Mouse (Mus musculus): ENCODE results near the gene Hpse2. TPM values are rescaled to one million over a fixed set of nuclear protein-coding genes. Genes with fewer than 3 reads are reported as not detected.
"Not testable (repeated sequence)": the region's sequence is repeated elsewhere in the genome, so short reads cannot be mapped to it uniquely, and the experiment has no call there.

Gene Hpse2
- not detected for total RNA-seq (2021)
- long read RNA-seq, experiment 1, partial matches to known transcripts: 0 of 1 reads
- long read RNA-seq, experiment 1, other reads (novel, unspliced or antisense): 1 of 1 reads
- long read RNA-seq, experiment 2: 0 reads

GRCm38 (mm10) chr19:43388017-43388904 lies at the start of gene Hpse2:
Gene Hpse2 (minus strand): TSS chr19:43388355.
- no peak for DNase-seq (ENCODE audit: low spot score)

DNA sequence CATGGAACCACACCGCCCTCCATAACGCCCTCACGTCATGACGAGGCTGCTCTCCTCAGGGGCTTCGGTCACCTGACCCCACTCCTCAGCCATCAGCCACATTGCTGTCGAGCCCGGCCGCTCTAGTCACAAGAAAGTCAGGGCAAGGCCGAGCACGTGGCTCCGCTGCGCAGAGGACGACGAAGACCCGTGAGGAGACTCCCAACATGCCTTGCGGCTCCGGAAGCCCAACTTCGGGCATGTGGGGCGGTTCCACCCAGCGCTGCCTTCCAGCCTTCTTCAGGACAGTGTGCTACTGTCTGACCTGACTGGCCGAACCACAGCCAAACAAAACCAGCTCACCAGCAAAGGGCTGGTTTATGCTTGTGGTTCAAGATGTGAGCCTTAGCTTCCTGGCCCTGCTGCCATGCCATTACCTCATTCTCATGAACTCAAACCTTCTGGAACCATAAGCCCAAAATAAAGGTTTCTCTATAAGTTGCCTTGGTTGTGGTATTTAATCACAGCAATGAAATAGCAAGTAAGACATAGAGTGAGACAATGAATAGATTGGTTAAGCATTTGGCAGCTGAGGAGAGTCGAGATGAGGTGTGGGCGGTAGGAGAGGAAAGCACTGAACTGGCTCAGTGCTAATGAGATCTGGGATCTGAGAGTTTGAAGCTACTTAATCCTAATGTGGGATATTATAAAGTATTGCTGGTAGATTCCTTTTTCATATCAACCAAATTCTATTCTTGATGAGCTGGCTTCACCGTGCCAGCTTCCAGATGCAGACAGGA lies 39.5 kb upstream of the Hpse2 start:
- no peak for DNase-seq (ENCODE audit: low spot score)

DNA sequence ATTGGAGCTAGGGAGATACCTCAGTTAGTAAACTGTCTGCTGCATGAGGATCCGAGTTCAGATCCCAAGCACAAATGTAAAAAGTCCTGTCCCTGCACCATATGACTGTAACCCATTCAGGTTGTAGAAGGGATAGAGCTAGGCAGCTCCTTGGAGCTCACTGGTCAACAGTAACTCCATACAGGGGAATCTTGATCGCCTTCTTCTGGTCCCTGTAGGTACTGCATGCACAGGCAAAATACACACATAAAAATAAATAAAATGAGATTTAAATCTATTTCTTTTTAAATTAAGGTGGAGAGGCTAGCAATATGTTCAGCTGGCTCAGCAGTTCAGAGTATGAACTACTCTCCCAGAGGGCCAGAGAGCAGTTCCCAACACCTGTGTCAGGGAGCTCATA lies 35.9 kb upstream of the Hpse2 start:
- no peak for DNase-seq (ENCODE audit: low spot score)

DNA sequence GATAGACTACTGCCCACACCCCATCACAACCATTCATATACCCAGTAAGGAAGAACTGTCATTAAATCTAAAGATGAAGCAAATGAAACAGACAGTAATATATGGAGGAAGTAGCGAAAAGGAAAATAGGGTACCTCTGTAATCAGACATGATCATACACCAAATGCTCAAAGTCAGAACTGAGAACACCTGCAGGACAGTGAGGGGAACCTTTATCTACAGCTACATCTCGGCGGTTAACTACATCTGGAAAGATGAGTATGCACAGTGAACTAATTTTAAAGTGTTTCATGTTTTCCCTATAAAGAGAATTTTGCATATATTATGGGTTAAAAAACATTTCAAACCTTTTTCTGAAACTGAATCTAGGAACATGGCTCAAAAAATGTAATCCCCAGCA lies 32.4 kb upstream of the Hpse2 start:
- DNase-seq (ENCODE audit: low spot score): no peak

GRCm38 (mm10) chr19:43415565-43415964 lies 27.4 kb upstream of the Hpse2 start:
- no peak for DNase-seq (ENCODE audit: low spot score)

GRCm38 (mm10) chr19:43407181-43407580 lies 19.0 kb upstream of the Hpse2 start:
- DNase-seq (ENCODE audit: low spot score): no peak

DNA sequence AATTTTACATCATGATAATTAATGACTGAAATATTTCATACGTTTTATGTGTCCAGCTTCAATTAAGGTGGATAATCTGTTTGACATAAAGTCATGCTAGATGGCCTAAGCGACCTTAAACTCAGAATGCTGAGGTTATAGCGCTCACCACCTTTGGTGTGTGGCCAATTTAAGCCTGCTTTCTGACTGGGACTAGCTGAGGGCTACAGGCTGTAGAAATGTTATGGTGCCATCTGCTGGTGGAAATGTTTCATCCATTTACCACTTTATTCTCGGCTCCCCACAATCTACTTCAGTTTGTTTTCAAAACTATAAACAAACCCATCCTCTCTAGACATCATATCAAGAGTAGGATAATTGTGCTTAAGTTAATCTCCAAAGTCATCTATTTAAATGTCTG lies 8.2 kb upstream of the Hpse2 start:
- DNase-seq (ENCODE audit: low spot score): peak; percentile 47

GRCm38 (mm10) chr19:43387071-43387770 lies 934 bp downstream of the Hpse2 start:
- no peak for DNase-seq (ENCODE audit: low spot score)

DNA sequence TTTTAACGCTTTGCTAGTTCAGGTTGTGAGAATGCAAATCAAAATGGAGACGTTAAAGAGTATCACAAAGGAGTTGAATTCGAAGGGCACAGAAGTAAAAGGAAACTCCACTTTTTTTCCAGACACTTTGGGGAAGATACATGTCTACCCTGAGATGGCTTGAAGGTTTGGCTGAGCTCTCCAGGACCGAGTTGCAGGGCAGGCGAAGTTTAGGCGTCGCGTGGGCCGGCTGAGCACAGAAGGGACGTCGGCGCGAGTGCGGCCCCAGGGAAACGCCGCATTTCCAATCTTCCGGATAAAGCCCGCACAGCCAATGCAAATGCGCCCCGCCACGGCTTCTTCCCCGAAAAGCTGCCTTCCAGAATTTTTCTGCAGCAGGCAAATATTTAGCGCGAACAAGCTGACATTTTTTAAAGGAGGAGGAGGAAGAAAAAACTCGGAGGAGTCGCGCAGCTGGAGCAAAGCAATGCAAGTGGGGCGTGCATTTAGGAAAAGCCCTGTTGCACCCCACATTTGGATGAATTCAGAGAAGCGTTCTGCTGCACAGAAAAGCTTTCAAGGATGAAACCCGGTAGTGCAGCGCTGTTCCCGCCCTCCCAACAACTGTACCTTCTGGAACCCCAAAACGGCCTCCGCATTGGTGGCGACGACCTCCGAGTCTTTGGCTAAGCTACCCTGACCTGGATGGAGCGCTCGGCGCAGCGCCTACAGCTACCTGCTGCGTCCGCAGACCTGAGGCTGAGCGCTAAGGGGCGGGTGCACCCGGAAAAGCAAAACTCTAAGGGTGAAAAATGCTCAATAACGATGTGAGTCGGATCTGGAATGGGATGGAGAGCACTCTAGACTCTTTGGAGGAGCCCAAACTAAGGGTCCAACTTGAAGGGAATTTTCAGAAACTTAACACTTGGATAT lies 1.9 kb downstream of the Hpse2 start:
- no peak for DNase-seq (ENCODE audit: low spot score)

- no peak for DNase-seq (ENCODE audit: low spot score)
Measured at GRCm38 (mm10) chr19:43385451-43385850, 2.7 kb downstream of the Hpse2 start.

DNA sequence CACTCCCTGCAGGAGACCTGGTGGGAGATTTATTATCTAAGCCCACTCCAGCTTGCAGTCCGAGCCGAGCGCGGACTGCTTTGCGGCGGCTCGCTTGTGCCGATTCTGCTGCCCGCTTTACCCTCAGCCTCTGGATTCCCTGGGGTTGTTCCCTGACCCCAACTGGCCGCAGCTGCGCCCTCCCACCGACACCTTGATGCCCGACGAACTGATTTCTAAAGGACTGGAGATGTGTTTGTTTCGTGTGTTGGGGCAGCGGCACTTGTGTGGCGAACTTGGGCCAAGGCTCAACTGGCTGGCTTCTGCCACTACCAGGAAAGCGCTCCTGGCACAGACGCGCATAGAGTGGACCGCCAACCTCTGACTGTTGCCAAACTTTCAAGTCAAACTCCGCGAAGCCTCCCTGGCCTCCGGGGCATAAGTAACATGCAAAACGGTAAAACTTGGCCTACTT lies 3.1 kb downstream of the Hpse2 start:
- DNase-seq (ENCODE audit: low spot score): no peak

DNA sequence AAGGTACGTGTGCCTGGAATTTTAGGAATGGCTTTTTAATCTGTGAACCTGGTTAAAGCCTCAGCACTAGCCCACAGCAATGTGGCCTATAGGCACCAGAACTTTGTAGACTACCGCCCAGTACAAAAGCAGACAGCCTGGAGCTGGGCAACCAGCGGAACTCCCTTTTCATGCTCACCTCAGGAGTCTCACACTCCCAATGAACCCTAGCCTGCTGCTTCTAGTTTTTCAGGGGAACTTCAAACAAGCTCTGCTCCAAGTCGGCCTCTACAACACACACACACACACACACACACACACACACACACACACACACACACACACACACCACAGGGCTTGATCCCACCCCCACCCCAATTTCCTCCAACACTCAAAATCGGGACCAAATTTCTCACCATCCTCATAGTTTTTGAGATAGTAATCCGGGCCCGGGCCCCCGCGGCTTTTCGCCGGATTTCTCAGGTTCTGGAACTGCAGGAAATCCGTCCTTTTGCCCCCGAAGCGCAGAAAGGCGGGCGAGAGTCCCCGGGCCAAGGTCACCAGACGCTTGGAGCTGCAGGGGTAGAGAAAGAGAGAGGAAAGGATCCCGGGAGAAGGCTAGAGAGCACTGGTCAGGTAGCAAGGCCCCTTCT lies 3.7 kb downstream of the Hpse2 start:
- DNase-seq (ENCODE audit: low spot score): no peak

- no peak for DNase-seq (ENCODE audit: low spot score)
Measured at GRCm38 (mm10) chr19:43358830-43359229, 29.3 kb downstream of the Hpse2 start.

DNA sequence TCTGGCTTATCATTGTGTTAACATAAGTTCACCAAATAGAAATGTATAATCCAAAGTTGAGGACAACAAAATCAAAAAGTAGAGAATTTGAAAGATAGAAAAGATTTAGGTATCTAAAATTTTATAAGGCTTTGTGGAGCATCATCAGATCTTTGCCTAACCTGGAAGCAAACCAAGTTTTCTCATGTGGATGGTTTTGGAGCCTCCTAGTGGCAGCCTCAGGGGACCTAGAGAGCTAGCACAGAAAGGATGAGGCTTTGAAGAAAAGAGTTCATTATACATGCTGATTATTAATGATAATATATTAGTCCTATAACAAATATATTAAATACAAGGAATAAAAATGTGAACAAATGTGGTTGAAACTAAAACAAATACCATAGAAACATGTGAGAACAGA lies 77.0 kb downstream of the Hpse2 start:
- no peak for DNase-seq (ENCODE audit: low spot score)

GRCm38 (mm10) chr19:43306756-43307155 lies 81.4 kb downstream of the Hpse2 start:
- DNase-seq (ENCODE audit: low spot score): no peak

DNA sequence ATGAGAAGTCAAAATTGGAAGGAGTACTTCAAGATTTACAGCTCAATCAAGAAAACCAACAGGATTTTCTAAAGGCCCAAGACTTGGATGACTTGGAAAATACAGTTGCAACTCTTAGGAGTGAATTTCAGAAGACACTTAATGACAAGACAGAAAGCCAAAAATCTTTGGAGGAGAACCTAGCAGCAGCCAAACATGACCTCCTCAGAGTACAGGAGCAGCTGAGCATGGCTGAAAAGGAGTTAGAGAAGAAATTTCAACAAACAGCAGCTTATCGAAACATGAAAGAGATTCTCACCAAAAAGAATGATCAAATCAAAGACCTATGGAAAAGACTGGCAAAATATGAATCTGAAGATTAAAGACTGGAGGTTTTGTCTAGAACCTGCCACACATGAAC lies 106.8 kb downstream of the Hpse2 start:
- not testable (repeated sequence) for DNase-seq (ENCODE audit: low spot score)

DNA sequence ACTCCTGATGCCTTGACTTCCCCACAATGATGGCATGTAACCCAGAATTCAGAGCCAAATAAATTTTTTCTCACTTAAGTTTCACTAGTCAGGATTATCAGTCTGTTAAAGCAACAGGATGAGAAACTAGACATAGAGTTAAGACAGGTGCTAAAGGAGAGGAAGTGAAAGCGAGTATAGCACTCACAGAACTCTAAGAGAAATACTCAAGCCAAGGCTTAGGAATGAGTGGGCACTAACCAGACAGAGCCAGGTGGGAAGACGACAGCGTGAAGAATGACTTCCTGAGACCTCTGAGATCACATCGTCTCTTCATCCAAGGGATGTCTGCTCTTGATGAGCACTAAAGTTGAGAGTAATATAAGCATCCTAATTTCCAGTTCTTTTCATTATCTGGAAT lies 144.2 kb downstream of the Hpse2 start:
- no peak for DNase-seq (ENCODE audit: low spot score)

DNA sequence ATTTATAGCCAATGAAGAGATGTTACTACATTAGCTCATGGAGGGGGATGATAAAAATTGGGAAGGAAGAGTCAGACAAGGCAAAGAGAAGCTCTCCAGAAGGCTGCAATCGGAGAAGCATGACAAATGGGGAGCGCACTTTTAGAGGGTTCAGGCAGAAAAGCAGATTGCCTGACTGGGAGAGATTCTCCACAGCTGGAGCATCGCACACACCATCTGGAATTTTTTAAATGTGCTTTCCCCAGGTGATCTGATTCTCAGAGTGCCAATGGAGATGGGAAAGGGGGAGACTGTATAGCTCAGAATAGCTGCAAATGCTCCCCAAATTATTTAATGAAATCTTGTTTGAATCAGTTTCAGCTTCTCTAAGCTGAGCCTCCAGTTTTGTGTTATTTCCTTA lies 156.4 kb downstream of the Hpse2 start:
- no peak for DNase-seq (ENCODE audit: low spot score)

DNA sequence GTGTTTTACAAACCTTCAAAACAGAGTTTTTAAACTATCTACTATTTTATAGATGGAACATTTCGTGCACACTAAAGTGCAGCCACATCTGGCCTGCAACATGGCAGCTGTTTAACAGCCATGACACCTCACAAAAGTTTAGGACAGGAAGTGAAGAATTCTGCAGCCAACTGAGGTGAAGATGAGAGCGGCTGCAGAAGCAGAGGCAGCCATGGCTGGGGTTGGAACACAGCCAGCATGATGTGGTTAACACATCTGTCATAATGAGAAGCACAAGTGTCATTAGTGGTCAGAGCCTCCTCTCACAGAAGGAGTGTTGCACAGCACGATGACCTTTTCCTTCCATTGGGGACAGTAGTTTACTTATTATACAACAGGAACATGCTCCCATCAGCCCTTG lies 194.6 kb downstream of the Hpse2 start:
- DNase-seq (ENCODE audit: low spot score): no peak

- no peak for DNase-seq (ENCODE audit: low spot score)
Measured at GRCm38 (mm10) chr19:43175437-43175965, 212.7 kb downstream of the Hpse2 start.
